Mouse (Mus musculus) heart, embryonic 11.5 days (tissue): ENCODE measurements at regions not wholly inside any gene's neighbourhood (a gene's known extent, or its start where the extent isn't known, plus 50 kb on each side); places are given as distances from the start of the nearest gene placed in this dataset.

Experiments used
- ATAC-seq: fragments of 200-750 bp; cut with Nextera tagmentation; replicated peaks from 2 replicates; pipeline ENCODE4 v1.8.0; 2017; ENCODE audit warnings: moderate library complexity; ENCODE audit not compliant: insufficient number of reproducible peaks, low FRiP score, low TSS enrichment
- H3K27ac ChIP-seq: fragments of 300-500 bp; sonication (generic); 2 replicates; pipeline ENCODE4 v1.5.1; 2014; ENCODE audit warnings: mild to moderate bottlenecking, low read depth, low read length
- H3K27me3 ChIP-seq: fragments of 300-500 bp; sonication (generic); 2 replicates; pipeline ENCODE4 v1.6.1; 2014; ENCODE audit warnings: mild to moderate bottlenecking, low read length, mixed read lengths; ENCODE audit not compliant: control insufficient read depth, insufficient read depth
- H3K36me3 ChIP-seq: fragments of 300-500 bp; sonication (generic); 2 replicates; pipeline ENCODE4 v1.6.1; 2014; ENCODE audit warnings: mild to moderate bottlenecking, low read length, moderate library complexity, mixed read lengths; ENCODE audit not compliant: control insufficient read depth, insufficient read depth
- H3K4me1 ChIP-seq: fragments of 300-500 bp; sonication (generic); 2 replicates; pipeline ENCODE4 v1.6.1; 2014; ENCODE audit warnings: low read length; ENCODE audit not compliant: control insufficient read depth, insufficient read depth
- H3K4me2 ChIP-seq: fragments of 300-500 bp; sonication (generic); 2 replicates; pipeline ENCODE4 v1.6.1; 2014; ENCODE audit warnings: mild to moderate bottlenecking, moderate library complexity
- H3K4me3 ChIP-seq: fragments of 300-500 bp; sonication (generic); 2 replicates; pipeline ENCODE4 v1.5.1; 2014; ENCODE audit warnings: low read depth, low read length
- H3K9ac ChIP-seq: fragments of 300-500 bp; sonication (generic); 2 replicates; pipeline ENCODE4 v1.6.1; 2014; ENCODE audit warnings: mild to moderate bottlenecking, low read depth, low read length, moderate library complexity
- H3K9me3 ChIP-seq: fragments of 300-500 bp; sonication (generic); replicated peaks from 2 replicates; pipeline ENCODE4 v1.6.1; 2016; ENCODE audit warnings: low read length; ENCODE audit not compliant: control insufficient read depth
- WGBS: fragments of 180-500 bp; shearing (Covaris S2); extraction: QIAGEN DNeasy Blood & Tissue Kit; methylation state at CpG from one replicate; pipeline ENCODE4 v1.1.7; 2014; ENCODE audit not compliant: insufficient replicate concordance; 5-methylcytosine and 5-hydroxymethylcytosine counted together

- H3K27ac ChIP-seq: no peak overlapping the region
- 86% methylated on average over 12 of the region's 12 CpGs for WGBS
- H3K36me3 ChIP-seq: no peaks in the 10 kb centered on the region
- no peaks in the 10 kb centered on the region for H3K27me3 ChIP-seq
- no peak overlapping the region for H3K4me3 ChIP-seq
- H3K9me3 ChIP-seq: no peaks in the 10 kb centered on the region
- no peaks in the 10 kb centered on the region for H3K4me1 ChIP-seq
- ATAC-seq: no peak
- H3K9ac ChIP-seq: no peak overlapping the region
- H3K4me2 ChIP-seq: no peak overlapping the region
Observed at GRCm38 (mm10) chr1:136707866-136708265, 83.2 kb downstream of the Zfp281 start.

GRCm38 (mm10) chr1:136710196-136710595, 85.5 kb downstream of the Zfp281 start:
- H3K36me3 ChIP-seq: no peaks in the 10 kb centered on the region
- H3K9me3 ChIP-seq: no peaks in the 10 kb centered on the region
- H3K4me1 ChIP-seq: no peaks in the 10 kb centered on the region
- H3K27ac ChIP-seq: no peak overlapping the region
- 63% methylated on average over 4 of the region's 4 CpGs for WGBS
- H3K4me3 ChIP-seq: no peak overlapping the region
- no peak overlapping the region for H3K4me2 ChIP-seq
- H3K27me3 ChIP-seq: no peaks in the 10 kb centered on the region
- no peak for ATAC-seq
- H3K9ac ChIP-seq: no peak overlapping the region

DNA sequence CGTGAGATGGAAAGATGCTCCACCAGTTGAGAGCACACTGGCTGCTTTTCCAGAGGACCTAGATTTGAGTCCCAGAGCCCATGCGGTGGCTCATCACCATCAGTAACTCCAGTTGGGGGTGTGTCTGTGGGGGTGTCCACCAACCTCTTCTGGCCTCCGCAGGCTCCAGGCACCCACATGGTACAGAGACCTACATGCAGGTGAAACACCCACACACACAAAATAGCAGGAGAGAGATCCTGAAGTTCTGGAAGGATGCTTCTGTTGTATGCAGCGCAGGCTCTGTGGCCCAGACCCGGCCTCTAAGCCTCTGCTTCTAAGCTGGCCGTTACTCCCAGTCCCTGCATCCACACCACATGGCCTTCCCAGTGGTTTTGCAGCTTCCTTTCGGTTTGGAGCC, 86.5 kb downstream of the Zfp281 start:
- Histone ChIP-seq H3K4me3 (no peak overlapping the region), H3K9ac (no peak overlapping the region), H3K9me3 (no peaks in the 10 kb centered on the region), H3K36me3 (no peaks in the 10 kb centered on the region), H3K27ac (no peak overlapping the region), H3K27me3 (no peaks in the 10 kb centered on the region), H3K4me1 (no peaks in the 10 kb centered on the region), H3K4me2 (no peak overlapping the region)
- no peak for ATAC-seq
- WGBS: 75% methylated on average over 7 of the region's 7 CpGs

DNA sequence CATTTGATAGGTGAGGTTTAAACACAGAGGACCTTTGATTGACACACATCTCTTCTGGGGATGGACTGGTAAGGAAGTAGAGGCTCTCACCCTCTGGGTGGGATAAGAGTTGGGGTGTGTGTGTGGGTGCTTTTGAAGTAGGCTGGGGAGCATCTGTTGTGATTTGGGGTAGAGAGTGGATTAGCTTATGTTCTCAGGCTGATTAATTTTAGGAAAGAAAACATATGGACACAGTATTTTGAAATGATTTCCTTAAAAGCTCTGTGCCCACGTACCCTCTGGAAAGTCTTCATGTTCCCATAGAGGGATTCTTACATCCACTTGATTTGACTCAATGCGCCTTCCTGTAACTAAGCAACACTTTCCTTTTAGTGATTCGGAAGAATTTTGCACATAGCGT, 89.4 kb downstream of the Zfp281 start:
- Histone ChIP-seq H3K9ac (no peak overlapping the region), H3K4me1 (no peaks in the 10 kb centered on the region), H3K4me2 (no peak overlapping the region), H3K27me3 (no peaks in the 10 kb centered on the region), H3K4me3 (no peak overlapping the region), H3K27ac (no peak overlapping the region), H3K36me3 (no peaks in the 10 kb centered on the region), H3K9me3 (no peaks in the 10 kb centered on the region)
- ATAC-seq: no peak
- WGBS: 84% methylated on average over 4 of the region's 4 CpGs

DNA sequence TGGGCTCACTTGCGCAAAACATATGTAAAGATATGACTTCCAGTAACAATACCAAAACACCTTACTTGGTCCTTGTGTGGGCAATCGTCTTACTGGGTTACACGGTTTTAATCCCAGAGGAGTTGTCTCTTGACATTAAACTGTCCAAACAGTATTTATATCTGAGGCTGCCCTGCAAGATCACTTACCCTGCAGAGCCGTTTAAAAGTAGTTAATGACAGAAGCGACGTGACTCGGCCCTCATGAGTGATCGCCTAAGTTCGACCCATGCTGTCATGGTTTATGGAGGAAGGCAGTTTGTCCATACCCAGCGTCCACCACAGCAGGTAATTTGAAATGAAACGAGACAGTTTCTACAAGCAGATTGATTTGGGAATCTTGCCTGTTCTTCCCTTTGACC, 90.3 kb downstream of the Zfp281 start:
- Histone ChIP-seq H3K9ac (no peak overlapping the region), H3K27ac (no peak overlapping the region), H3K4me2 (no peak overlapping the region), H3K4me1 (no peaks in the 10 kb centered on the region; the same call in 1 of the 2 replicates), H3K4me3 (no peak overlapping the region), H3K36me3 (no peaks in the 10 kb centered on the region), H3K9me3 (no peaks in the 10 kb centered on the region), H3K27me3 (no peaks in the 10 kb centered on the region)
- 79% methylated on average over 11 of the region's 11 CpGs for WGBS
- no peak for ATAC-seq

GRCm38 (mm10) chr1:136717830-136718517, 93.3 kb downstream of the Zfp281 start:
- H3K27me3 ChIP-seq: no peaks in the 10 kb centered on the region
- ATAC-seq: no peak

GRCm38 (mm10) chr1:136723839-136724443, 99.2 kb downstream of the Zfp281 start:
- H3K4me3 ChIP-seq: no peak overlapping the region
- no peak overlapping the region for H3K9ac ChIP-seq
- H3K27me3 ChIP-seq: no peaks in the 10 kb centered on the region
- H3K4me1 ChIP-seq: no peaks in the 10 kb centered on the region; the same call in 1 of the 2 replicates
- no peak overlapping the region for H3K27ac ChIP-seq
- 90% methylated on average over 13 of the region's 13 CpGs for WGBS
- H3K4me2 ChIP-seq: no peak overlapping the region
- no peaks in the 10 kb centered on the region for H3K36me3 ChIP-seq
- no peak for ATAC-seq
- no peaks in the 10 kb centered on the region for H3K9me3 ChIP-seq

More at GRCm38 (mm10) chr1:136717830-136718517, 93.3 kb downstream of the Zfp281 start:
- no peak overlapping the region for H3K27ac ChIP-seq
- H3K9ac ChIP-seq: no peak overlapping the region
- H3K4me3 ChIP-seq: no peak overlapping the region
- H3K36me3 ChIP-seq: no peaks in the 10 kb centered on the region
- H3K4me1 ChIP-seq: no peaks in the 10 kb centered on the region; the same call in 1 of the 2 replicates
- no peak overlapping the region for H3K4me2 ChIP-seq
- 53% methylated on average over 15 of the region's 15 CpGs for WGBS
- no peaks in the 10 kb centered on the region for H3K9me3 ChIP-seq

- Histone ChIP-seq H3K4me2 (no peak overlapping the region), H3K27ac (no peak overlapping the region), H3K9me3 (no peaks in the 10 kb centered on the region), H3K27me3 (no peaks in the 10 kb centered on the region), H3K9ac (no peak overlapping the region), H3K36me3 (no peaks in the 10 kb centered on the region), H3K4me1 (no peaks in the 10 kb centered on the region), H3K4me3 (no peak overlapping the region)
- ATAC-seq: no peak
- 19% methylated on average over 4 of the region's 4 CpGs for WGBS
Observed at GRCm38 (mm10) chr1:136725242-136725641, 100.5 kb downstream of the Zfp281 start.
